14 mouse cellular contexts compared by ENCODE assay signal in genomic region chr10:84379366-84379765, GRCm38 (mm10).
"Had no signal": no experiment of that assay in that cellular context is flagged by ENCODE, and none has a peak within 500 bp of the region (broad histone marks: within the 10 kb centered on the region; RNA-seq: fewer than 3 reads in every experiment).

No protein-coding gene starts in this region.

- H3K27ac ChIP-seq: limb, embryonic 13.5 days; liver, embryonic 12.5 days; midbrain, embryonic 10.5 days; neural tube, embryonic 12.5 days; stomach, postnatal 0 days had no signal

- H3K27me3 ChIP-seq: limb, embryonic 13.5 days; liver, embryonic 12.5 days; neural tube, embryonic 12.5 days had no signal

- DNase-seq: kidney, postnatal 25 days; layer of hippocampus, adult 9-11 months; left cerebral cortex, postnatal 4 days; lung, embryonic 14.5 days; lung, postnatal 10 days; lung, postnatal 4 days; midbrain, embryonic 14.5 days; thymus, postnatal 4 days had no signal

- H3K4me3 ChIP-seq: limb, embryonic 13.5 days; liver, embryonic 12.5 days; midbrain, embryonic 10.5 days; myocyte; neural tube, embryonic 12.5 days had no signal

- H3K9ac ChIP-seq: limb, embryonic 13.5 days; liver, embryonic 12.5 days; lung, embryonic 14.5 days; neural tube, embryonic 12.5 days had no signal
